In the genomic region with DNA sequence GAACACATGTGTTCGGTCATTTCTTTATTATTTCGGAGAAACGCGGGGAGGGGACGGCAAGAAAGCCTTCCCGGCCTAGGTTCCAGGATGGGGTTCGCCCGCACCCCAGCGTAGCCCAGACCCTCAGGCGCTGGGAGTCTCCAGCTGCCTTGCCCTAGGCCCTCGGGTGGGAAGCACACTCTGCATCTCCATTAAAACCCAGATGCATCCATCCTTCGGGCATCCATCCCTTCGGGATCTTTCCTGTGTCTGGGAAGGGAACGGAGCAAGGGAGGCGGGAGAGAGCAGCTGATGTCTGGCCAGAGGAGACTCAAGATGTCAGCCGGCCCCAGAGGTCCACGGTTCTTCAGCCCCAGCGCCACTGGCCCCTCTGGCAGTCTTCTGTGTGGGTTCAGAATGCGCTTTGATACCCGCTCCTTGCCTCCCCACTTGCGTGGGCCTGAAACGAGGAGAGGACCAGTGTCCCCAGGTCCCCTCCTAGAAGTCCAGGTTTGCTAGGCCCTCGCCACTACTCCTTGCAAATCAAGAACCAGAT, we compare ENCODE assay signal across 8 mouse cellular contexts. TPM values are rescaled to one million over a fixed set of nuclear protein-coding genes. Genes with fewer than 3 reads are reported as not detected.
DNase-seq lines count a peak whose midpoint lies in the region; ATAC-seq and TF ChIP-seq lines count a peak whose summit lies in the region.

No protein-coding gene starts in this region.

- peak overlapping the region; percentile 61 for H3K4me2 ChIP-seq in lung, embryonic 14.5 days
- peak overlapping the region; percentile 40 for H3K4me2 ChIP-seq in intestine, embryonic 14.5 days (ENCODE audit: low read length)
- H3K4me2 ChIP-seq in neural tube, embryonic 15.5 days: peak overlapping the region; percentile 75

- no peak for DNase-seq in lung, embryonic 14.5 days
- no peak for DNase-seq in lung, postnatal 10 days
- peak; percentile 69 for DNase-seq in embryo, embryonic 9.5 days (ENCODE audit: extremely low spot score)
- peak; percentile 76 for DNase-seq in intestine, embryonic 14.5 days (ENCODE audit: low spot score)
- DNase-seq in thymus, postnatal 14 days: no peak
- DNase-seq in right cerebral cortex, postnatal 14 days: no peak

- H3K4me3 ChIP-seq in lung, embryonic 14.5 days (ENCODE audit: low read depth, low read length): peak overlapping the region; percentile 36
- peak overlapping the region; percentile 20 for H3K4me3 ChIP-seq in intestine, embryonic 14.5 days (ENCODE audit: low read depth, low read length)
- peak overlapping the region; percentile 57 for H3K4me3 ChIP-seq in neural tube, embryonic 15.5 days (replicated peaks)

- H3K9ac ChIP-seq in lung, embryonic 14.5 days: no peak overlapping the region
- H3K9ac ChIP-seq in intestine, embryonic 14.5 days (ENCODE audit: low read length): no peak overlapping the region
- H3K9ac ChIP-seq in neural tube, embryonic 15.5 days (replicated peaks): peak overlapping the region; percentile 76

- H3K27ac ChIP-seq in lung, embryonic 14.5 days (ENCODE audit: low read depth): no peak overlapping the region
- no peak overlapping the region for H3K27ac ChIP-seq in intestine, embryonic 14.5 days (ENCODE audit: low read depth)
- peak overlapping the region; percentile 96 for H3K27ac ChIP-seq in neural tube, embryonic 15.5 days (replicated peaks)

- peak; percentile 44; the same call in 1 of the 2 replicates for ATAC-seq in lung, embryonic 14.5 days (ENCODE audit: insufficient read depth)
- ATAC-seq in intestine, embryonic 14.5 days (replicated peaks; ENCODE audit: low FRiP score, low TSS enrichment, low read depth): no peak
- peak; percentile 50; the same call in 1 of the 2 replicates for ATAC-seq in neural tube, embryonic 15.5 days (ENCODE audit: low FRiP score)
- ATAC-seq in activated CD4-positive, CD25-positive, alpha-beta regulatory T cell, adult 4 months: no peak

- H3K27me3 ChIP-seq in lung, embryonic 14.5 days (ENCODE audit: insufficient read depth, low read length): peaks cover 86% of the 10 kb centered on the region
- peaks cover 85% of the 10 kb centered on the region for H3K27me3 ChIP-seq in intestine, embryonic 14.5 days (replicated peaks; ENCODE audit: control insufficient read depth, insufficient read depth, low read length)
- no peaks in the 10 kb centered on the region; the same call in 1 of the 2 replicates for H3K27me3 ChIP-seq in neural tube, embryonic 15.5 days (replicated peaks)

- peaks cover 6% of the 10 kb centered on the region; the same call in 1 of the 2 replicates for H3K4me1 ChIP-seq in lung, embryonic 14.5 days (ENCODE audit: insufficient read depth)
- peaks cover 5% of the 10 kb centered on the region; the same call in 1 of the 2 replicates for H3K4me1 ChIP-seq in intestine, embryonic 14.5 days (replicated peaks; ENCODE audit: control insufficient read depth, insufficient read depth, low read length)
- H3K4me1 ChIP-seq in neural tube, embryonic 15.5 days: peaks cover 25% of the 10 kb centered on the region

- WGBS in lung, embryonic 14.5 days: 9% methylated on average over 23 of the region's 23 CpGs
- WGBS in intestine, embryonic 14.5 days: 7% methylated on average over 23 of the region's 23 CpGs
- WGBS in neural tube, embryonic 15.5 days: 3% methylated on average over 23 of the region's 23 CpGs

- no peaks in the 10 kb centered on the region for H3K36me3 ChIP-seq in lung, embryonic 14.5 days (ENCODE audit: insufficient read depth)
- no peaks in the 10 kb centered on the region for H3K36me3 ChIP-seq in intestine, embryonic 14.5 days (ENCODE audit: control insufficient read depth, insufficient read depth, low read length)
- no peaks in the 10 kb centered on the region for H3K36me3 ChIP-seq in neural tube, embryonic 15.5 days

- H3K9me3 ChIP-seq in lung, embryonic 14.5 days (ENCODE audit: low read depth, low read length): no peaks in the 10 kb centered on the region
- no peaks in the 10 kb centered on the region for H3K9me3 ChIP-seq in intestine, embryonic 14.5 days (ENCODE audit: control insufficient read depth, low read length)
- H3K9me3 ChIP-seq in neural tube, embryonic 15.5 days (replicated peaks): no peaks in the 10 kb centered on the region

- TF ChIP-seq CTCF in lung, embryonic 14.5 days (IDR thresholded peaks at IDR 0.05; ENCODE audit: low read depth): no peak

RNA-seq across cellular contexts. Expression of a gene that starts 2.3 kb away (rescaled TPM):
- not detected in 2 replicates for polyA plus RNA-seq in lung, embryonic 14.5 days (2014; fragmentation: Nextera tagmentation; extraction: Ambion mirVana)
- polyA plus RNA-seq in intestine, embryonic 14.5 days (2014; fragmentation: Nextera tagmentation; extraction: Ambion mirVana): 0.08 TPM in 1 of 2 replicates, not detected in the other
- polyA plus RNA-seq in neural tube, embryonic 15.5 days (2015; fragmentation: Nextera tagmentation; extraction: Ambion mirVana): 14.9 and 19.2 TPM in 2 replicates
- not detected for polyA plus RNA-seq in activated CD4-positive, CD25-positive, alpha-beta regulatory T cell, adult 4 months (2017; shearing (Covaris generic))

Comparison
In these comparisons a context has a peak if more than half of its experiments do, and no peak if none do; other contexts are left out.
1. ATAC-seq: peak in lung, embryonic 14.5 days (single experiment) and neural tube, embryonic 15.5 days (single experiment); none in intestine, embryonic 14.5 days (single experiment) and activated CD4-positive, CD25-positive, alpha-beta regulatory T cell, adult 4 months (single experiment).
2. DNase-seq: peak in embryo, embryonic 9.5 days (single experiment) and intestine, embryonic 14.5 days (single experiment); none in lung, embryonic 14.5 days (single experiment), lung, postnatal 10 days (single experiment), thymus, postnatal 14 days (single experiment) and right cerebral cortex, postnatal 14 days (single experiment).
3. RNA of a gene that starts 2.3 kb away (polyA plus RNA-seq): 14.9 to 19.2 TPM in neural tube, embryonic 15.5 days; 0.08 TPM in intestine, embryonic 14.5 days, not detected in lung, embryonic 14.5 days and not detected in activated CD4-positive, CD25-positive, alpha-beta regulatory T cell, adult 4 months; every median in the first group is over 10 times any median in the second.
4. Peak in every context shown above with its lines, with median percentiles within 50 percentile points of each other: H3K4me2 ChIP-seq and H3K4me3 ChIP-seq.